Mouse (Mus musculus): ENCODE results near the gene Olfr351. TPM values are rescaled to one million over a fixed set of nuclear protein-coding genes. Genes with fewer than 3 reads are reported as not detected.

The Olfr351 gene
- polyA plus RNA-seq (2016; fragmentation: Nextera tagmentation; extraction: Ambion mirVana) = not detected in 2 replicates

GRCm38 (mm10) chr2:36862560-36862959 is at the start of gene Olfr351:
Gene Olfr351, minus strand, starts transcription at chr2:36862660.
- Histone ChIP-seq H3K27ac (replicated peaks) (no peak within 1 kb of the TSS), H3K9me3 (peaks cover 26% of the 10 kb centered on the region; the same call in 1 of the 2 replicates), H3K27me3 (replicated peaks; ENCODE audit: low read depth, poor library complexity, severe bottlenecking) (no peaks in the 10 kb centered on the region), H3K36me3 (replicated peaks) (no peaks in the 10 kb centered on the region), H3K4me3 (no peak within 1 kb of the TSS), H3K4me1 (no peaks in the 10 kb centered on the region)
- 87% methylated on average over 1 of the region's 1 CpGs for WGBS
- DNase-seq (ENCODE audit: low spot score) = no peak

- no peaks in the 10 kb centered on the region for H3K27me3 ChIP-seq (replicated peaks; ENCODE audit: low read depth, poor library complexity, severe bottlenecking)
- H3K9me3 ChIP-seq = peaks cover 30% of the 10 kb centered on the region
Observed at GRCm38 (mm10) chr2:36905380-36905779, 42.9 kb upstream of the Olfr351 start, which contains the start of gene Olfr354. Gene Olfr354, plus strand, starts transcription at chr2:36905680.

GRCm38 (mm10) chr2:36897114-36897513 is 34.7 kb upstream of the Olfr351 start:
- no peak overlapping the region for H3K27ac ChIP-seq (replicated peaks)
- no peaks in the 10 kb centered on the region for H3K4me1 ChIP-seq
- no peak overlapping the region for H3K4me3 ChIP-seq
- H3K36me3 ChIP-seq (replicated peaks) = no peaks in the 10 kb centered on the region
- H3K9me3 ChIP-seq = peaks cover 42% of the 10 kb centered on the region
- H3K27me3 ChIP-seq (replicated peaks; ENCODE audit: low read depth, poor library complexity, severe bottlenecking) = no peaks in the 10 kb centered on the region
- no peak for DNase-seq (ENCODE audit: low spot score)

More at GRCm38 (mm10) chr2:36905380-36905779, 42.9 kb upstream of the Olfr351 start, which contains the start of gene Olfr354:
- DNase-seq (ENCODE audit: low spot score) = no peak
- no peak within 1 kb of the TSS for H3K4me3 ChIP-seq
- H3K27ac ChIP-seq (replicated peaks) = no peak within 1 kb of the TSS
- H3K4me1 ChIP-seq = no peaks in the 10 kb centered on the region
- no peaks in the 10 kb centered on the region for H3K36me3 ChIP-seq (replicated peaks)

GRCm38 (mm10) chr2:36892836-36893235 is 30.4 kb upstream of the Olfr351 start, which contains the start of gene Olfr353:
Gene Olfr353, minus strand, starts transcription at chr2:36892936.
- no peaks in the 10 kb centered on the region for H3K4me1 ChIP-seq
- H3K27ac ChIP-seq (replicated peaks) = no peak within 1 kb of the TSS
- H3K27me3 ChIP-seq (replicated peaks; ENCODE audit: low read depth, poor library complexity, severe bottlenecking) = no peaks in the 10 kb centered on the region
- H3K9me3 ChIP-seq = peaks cover 29% of the 10 kb centered on the region
- H3K4me3 ChIP-seq = no peak within 1 kb of the TSS
- no peaks in the 10 kb centered on the region for H3K36me3 ChIP-seq (replicated peaks)
- DNase-seq (ENCODE audit: low spot score) = no peak

- WGBS = 84% methylated on average over 1 of the region's 1 CpGs
- Histone ChIP-seq H3K9me3 (peaks cover 24% of the 10 kb centered on the region; the same call in 1 of the 2 replicates), H3K4me3 (no peak within 1 kb of the TSS), H3K36me3 (replicated peaks) (no peaks in the 10 kb centered on the region), H3K27ac (replicated peaks) (no peak within 1 kb of the TSS), H3K4me1 (no peaks in the 10 kb centered on the region), H3K27me3 (replicated peaks; ENCODE audit: low read depth, poor library complexity, severe bottlenecking) (no peaks in the 10 kb centered on the region)
- no peak for DNase-seq (ENCODE audit: low spot score)
Observed at GRCm38 (mm10) chr2:36868160-36868559, 5.7 kb upstream of the Olfr351 start, which contains the start of gene Olfr352. Gene Olfr352, plus strand, starts transcription at chr2:36868460.

- 85% methylated on average over 1 of the region's 1 CpGs for WGBS
- DNase-seq (ENCODE audit: low spot score) = no peak
- H3K4me1 ChIP-seq = no peaks in the 10 kb centered on the region
- no peak within 1 kb of the TSS for H3K4me3 ChIP-seq
- peaks cover 23% of the 10 kb centered on the region for H3K9me3 ChIP-seq
- no peak within 1 kb of the TSS for H3K27ac ChIP-seq (replicated peaks)
- H3K27me3 ChIP-seq (replicated peaks; ENCODE audit: low read depth, poor library complexity, severe bottlenecking) = no peaks in the 10 kb centered on the region
- no peaks in the 10 kb centered on the region for H3K36me3 ChIP-seq (replicated peaks)
Observed at GRCm38 (mm10) chr2:36846010-36846409, 16.4 kb downstream of the Olfr351 start, which contains the start of gene Olfr350. Gene Olfr350, plus strand, starts transcription at chr2:36846310.

- Histone ChIP-seq H3K27me3 (replicated peaks; ENCODE audit: low read depth, poor library complexity, severe bottlenecking) (no peaks in the 10 kb centered on the region), H3K36me3 (replicated peaks) (no peaks in the 10 kb centered on the region), H3K4me3 (no peak within 1 kb of the TSS), H3K9me3 (peaks cover 42% of the 10 kb centered on the region), H3K4me1 (no peaks in the 10 kb centered on the region), H3K27ac (replicated peaks) (no peak within 1 kb of the TSS)
- DNase-seq (ENCODE audit: low spot score) = no peak
- WGBS = 68% methylated on average over 1 of the region's 1 CpGs
Observed at GRCm38 (mm10) chr2:36816932-36817331, 45.5 kb downstream of the Olfr351 start, which contains the start of gene Olfr3. Gene Olfr3, minus strand, starts transcription at chr2:36817032.

Other genes with a start within 250 kb of the Olfr351 start
- not detected in 2 replicates for gene Olfr345, start 222.6 kb downstream of the Olfr351 start, polyA plus RNA-seq (2016; fragmentation: Nextera tagmentation; extraction: Ambion mirVana)
- gene Olfr346, start 176.9 kb downstream of the Olfr351 start, polyA plus RNA-seq (2016; fragmentation: Nextera tagmentation; extraction: Ambion mirVana) = not detected in 2 replicates
- gene Olfr347, start 130.8 kb downstream of the Olfr351 start, polyA plus RNA-seq (2016; fragmentation: Nextera tagmentation; extraction: Ambion mirVana) = not detected in 2 replicates
- not detected in 2 replicates for gene Olfr348, start 78.4 kb downstream of the Olfr351 start, polyA plus RNA-seq (2016; fragmentation: Nextera tagmentation; extraction: Ambion mirVana)
- not detected in 2 replicates for gene Olfr50, start 72.1 kb downstream of the Olfr351 start, polyA plus RNA-seq (2016; fragmentation: Nextera tagmentation; extraction: Ambion mirVana)
- gene Olfr3, start 45.6 kb downstream of the Olfr351 start, polyA plus RNA-seq (2016; fragmentation: Nextera tagmentation; extraction: Ambion mirVana) = not detected in 2 replicates
- not detected in 2 replicates for gene Olfr350, start 16.4 kb downstream of the Olfr351 start, polyA plus RNA-seq (2016; fragmentation: Nextera tagmentation; extraction: Ambion mirVana)
- not detected in 2 replicates for gene Olfr352, start 5.8 kb upstream of the Olfr351 start, polyA plus RNA-seq (2016; fragmentation: Nextera tagmentation; extraction: Ambion mirVana)
- not detected in 2 replicates for gene Olfr353, start 30.3 kb upstream of the Olfr351 start, polyA plus RNA-seq (2016; fragmentation: Nextera tagmentation; extraction: Ambion mirVana)
- not detected in 2 replicates for gene Olfr354, start 43.0 kb upstream of the Olfr351 start, polyA plus RNA-seq (2016; fragmentation: Nextera tagmentation; extraction: Ambion mirVana)
- gene Olfr355, start 66.2 kb upstream of the Olfr351 start, polyA plus RNA-seq (2016; fragmentation: Nextera tagmentation; extraction: Ambion mirVana) = not detected in 2 replicates
- gene Olfr356, start 74.5 kb upstream of the Olfr351 start, polyA plus RNA-seq (2016; fragmentation: Nextera tagmentation; extraction: Ambion mirVana) = not detected in 2 replicates
- gene Olfr357, start 131.2 kb upstream of the Olfr351 start, polyA plus RNA-seq (2016; fragmentation: Nextera tagmentation; extraction: Ambion mirVana) = not detected in 2 replicates
- gene Olfr358, start 146.7 kb upstream of the Olfr351 start, polyA plus RNA-seq (2016; fragmentation: Nextera tagmentation; extraction: Ambion mirVana) = not detected in 2 replicates
- gene Olfr360, start 203.1 kb upstream of the Olfr351 start, polyA plus RNA-seq (2016; fragmentation: Nextera tagmentation; extraction: Ambion mirVana) = not detected in 2 replicates
- gene Olfr361, start 226.6 kb upstream of the Olfr351 start, polyA plus RNA-seq (2016; fragmentation: Nextera tagmentation; extraction: Ambion mirVana) = not detected in 2 replicates